Mouse (Mus musculus) large intestine, adult 2 months (tissue): ENCODE results near the gene Gsg1l. TPM values are rescaled to one million over a fixed set of nuclear protein-coding genes. Genes with fewer than 3 reads are reported as not detected.

Experiments used
- DNase-seq: peaks from one replicate; pipeline ENCODE4 v3.0.0-alpha.2; 2012; ENCODE audit warnings: low read depth, low spot score
- WGBS: fragments of 180-500 bp; shearing (Covaris S2); methylation state at CpG from one replicate; pipeline ENCODE4 v1.1.7; 2018; 5-methylcytosine and 5-hydroxymethylcytosine counted together
- polyA plus RNA-seq: library from polyadenylated mRNA; depleted of rRNA; stranded (reverse); fragments of >200 nt; gene quantifications from 2 replicates; pipeline ENCODE4 v1.2.3, GENCODE M21; 2012

Gsg1l gene
- polyA plus RNA-seq, 1 experiment = 0.33 TPM

DNA sequence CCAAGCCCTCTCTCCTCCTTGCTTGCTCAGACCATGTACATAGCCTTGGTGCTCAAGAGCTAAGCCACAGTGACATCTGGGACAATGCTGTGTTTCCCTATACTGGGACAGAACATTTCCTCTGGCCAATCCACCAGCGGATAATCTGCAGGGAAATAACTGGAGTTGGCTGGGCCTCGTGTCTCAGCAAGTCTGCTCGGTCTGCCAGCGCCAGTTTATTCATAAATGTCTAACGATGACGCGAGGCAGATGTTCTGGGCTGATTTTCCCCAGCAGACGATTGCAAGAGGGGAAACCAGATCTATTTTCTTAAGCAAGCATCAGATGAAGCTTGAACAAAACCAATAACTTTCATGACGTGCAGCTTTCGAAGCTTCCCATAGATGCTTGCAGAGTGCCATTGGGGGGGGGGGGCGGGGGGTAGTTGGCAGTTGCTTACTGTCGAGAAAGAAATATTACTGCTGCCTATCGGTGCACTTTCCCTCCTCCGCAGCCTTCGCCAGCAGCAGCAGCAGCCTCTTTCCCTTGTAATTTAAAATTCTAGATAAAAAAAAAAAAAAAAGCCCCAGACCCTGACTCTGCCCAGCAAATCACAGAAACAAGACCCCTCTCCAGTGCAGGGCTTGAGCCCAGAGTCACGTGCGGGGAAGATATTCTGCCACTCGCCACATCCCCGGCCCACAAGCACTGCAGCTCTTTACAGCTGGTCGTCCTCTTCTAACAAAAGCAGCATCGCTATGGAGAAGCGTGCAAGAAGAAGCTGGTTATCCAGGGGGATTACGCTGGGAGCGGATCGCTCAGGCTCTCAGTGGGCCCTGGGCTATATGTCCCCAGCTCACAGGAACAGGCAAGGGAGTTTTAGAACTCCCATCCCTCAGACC is 43.6 kb downstream of the Gsg1l start:
- 58% methylated on average over 25 of the region's 25 CpGs for WGBS
- DNase-seq = no peak

DNA sequence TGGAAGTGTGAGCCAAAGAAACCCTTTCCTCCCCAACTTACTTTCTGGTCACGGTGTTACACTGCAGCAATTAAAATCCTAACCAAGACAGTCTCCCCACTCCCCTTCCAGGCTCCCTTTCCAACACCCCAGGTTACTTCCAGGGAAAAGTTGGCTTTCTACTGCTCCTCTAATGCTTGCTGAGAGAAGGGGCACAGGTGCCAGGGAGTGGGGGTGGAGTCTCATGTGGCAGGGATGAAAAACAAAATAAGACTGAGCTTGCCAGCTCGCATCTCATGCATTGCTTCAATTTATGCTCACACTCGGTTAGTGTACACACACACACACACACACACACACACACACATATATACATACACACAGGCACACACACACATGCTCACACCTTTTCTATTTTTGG is 46.9 kb downstream of the Gsg1l start:
- WGBS = 62% methylated on average over 3 of the region's 3 CpGs

DNA sequence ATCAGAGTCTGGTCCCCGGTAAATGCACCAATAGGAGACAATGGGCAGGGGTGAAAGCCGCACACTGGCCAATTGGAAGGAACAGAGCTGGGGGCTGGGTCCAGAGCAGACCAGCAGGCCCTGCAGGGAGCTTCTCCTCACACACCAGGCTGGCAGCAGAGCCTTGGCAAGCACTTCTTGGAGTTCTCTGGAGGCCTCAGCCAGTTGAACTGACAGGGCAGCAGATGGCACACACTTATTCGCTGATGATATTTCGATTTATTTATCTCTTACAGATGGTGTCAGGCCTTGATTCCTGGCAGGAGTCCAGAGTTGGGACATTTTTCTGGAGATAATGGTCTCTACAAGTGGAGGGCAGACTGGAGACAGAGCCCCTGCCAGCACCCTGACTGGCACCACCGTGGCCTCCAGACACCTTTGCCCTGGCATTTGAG is 49.4 kb downstream of the Gsg1l start:
- DNase-seq = no peak
- WGBS = 83% methylated on average over 5 of the region's 5 CpGs

More for the DNA sequence above, 46.9 kb downstream of the Gsg1l start:
- DNase-seq = no peak

DNA sequence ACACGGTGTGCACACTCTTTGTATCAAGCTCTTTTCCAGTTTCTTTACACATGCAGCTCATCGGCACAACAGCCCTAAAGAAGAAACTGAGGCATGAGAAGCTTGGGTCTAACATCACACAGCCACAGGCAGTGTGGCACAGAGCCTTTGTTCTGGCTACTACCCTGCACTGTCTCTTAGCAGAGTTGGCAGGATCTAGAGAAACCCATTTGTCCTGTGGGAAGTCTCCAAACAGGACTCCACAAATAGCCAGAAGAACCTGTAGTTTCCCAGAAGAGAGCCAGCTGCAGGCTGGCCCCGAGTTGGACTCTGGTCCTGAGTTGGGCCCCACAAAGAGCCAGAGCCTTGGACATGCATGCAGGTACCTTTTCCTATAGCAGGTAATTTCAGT is 49.9 kb downstream of the Gsg1l start:
- no peak for DNase-seq
- 77% methylated on average over 3 of the region's 3 CpGs for whole genome bisulfite sequencing

GRCm38 (mm10) chr7:126031598-126032364 is 50.4 kb downstream of the Gsg1l start:
- 69% methylated on average over 10 of the region's 10 CpGs for WGBS
- DNase-seq = no peak

- no peak for DNase-seq
- WGBS = 34% methylated on average over 1 of the region's 1 CpGs
These were observed 54.8 kb downstream of the Gsg1l start for GRCm38 (mm10) chr7:126027410-126027809.

GRCm38 (mm10) chr7:126026600-126026999 is 55.6 kb downstream of the Gsg1l start:
- DNase-seq = no peak
- WGBS = 55% methylated on average over 5 of the region's 5 CpGs

GRCm38 (mm10) chr7:126019966-126020365 is 62.2 kb downstream of the Gsg1l start:
- WGBS = 58% methylated on average over 6 of the region's 6 CpGs
- no peak for DNase-seq

DNA sequence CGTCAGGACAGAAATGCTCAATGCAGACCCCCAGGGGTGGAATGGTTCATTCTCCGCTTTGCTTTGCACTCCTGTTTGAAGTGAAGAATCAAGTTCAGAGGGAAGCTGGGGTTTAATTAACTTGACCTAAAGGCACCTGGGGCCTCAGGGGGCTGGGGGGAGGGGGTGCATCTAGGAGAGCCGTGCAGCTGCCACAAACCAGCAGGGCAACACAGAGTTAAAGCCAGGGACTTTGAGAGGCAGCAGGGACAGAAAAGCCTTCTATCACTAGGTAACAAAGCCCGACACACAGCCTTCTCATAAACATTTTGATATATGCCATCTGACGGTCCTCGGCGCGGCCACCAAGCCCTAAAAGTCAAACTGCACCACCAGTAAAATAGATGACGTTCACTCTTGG is 62.9 kb downstream of the Gsg1l start:
- no peak for DNase-seq
- 27% methylated on average over 9 of the region's 9 CpGs for WGBS

GRCm38 (mm10) chr7:126017455-126017854 is 64.8 kb downstream of the Gsg1l start:
- DNase-seq = no peak
- 87% methylated on average over 4 of the region's 4 CpGs for WGBS

DNA sequence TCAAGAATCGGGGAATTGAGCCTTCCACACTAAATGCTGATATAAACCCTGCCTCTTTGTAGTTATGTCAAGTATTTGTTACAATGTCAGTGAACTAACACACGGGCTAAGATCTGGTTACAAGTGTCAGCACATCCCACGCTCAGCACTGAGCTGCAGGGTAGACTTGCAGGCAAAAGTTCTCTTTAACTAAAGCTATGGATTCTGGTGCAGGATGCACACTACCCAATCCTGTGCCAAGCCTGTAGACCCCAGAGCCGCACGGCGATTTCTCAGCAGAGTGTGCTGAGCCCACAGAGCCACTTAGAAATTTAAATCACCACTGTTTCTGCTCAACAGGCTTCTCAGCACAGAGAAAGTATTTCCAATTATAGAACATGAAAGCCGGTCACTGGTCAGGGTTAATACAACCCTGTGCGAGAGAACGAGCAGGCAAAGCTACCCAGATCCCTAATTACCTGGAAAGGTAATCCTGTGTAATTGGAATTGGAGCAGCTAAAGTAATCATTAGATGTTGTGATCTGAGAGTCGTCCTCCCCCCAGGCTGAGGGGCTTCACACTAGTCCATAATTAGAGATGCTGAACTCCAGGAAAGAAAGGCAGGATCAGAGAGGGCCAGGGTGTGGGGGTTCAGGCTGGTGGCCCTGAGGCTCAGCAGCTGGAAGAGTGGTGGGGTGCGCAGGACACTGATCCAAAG is 69.7 kb downstream of the Gsg1l start:
- WGBS = 69% methylated on average over 11 of the region's 11 CpGs
- no peak for DNase-seq

- 72% methylated on average over 7 of the region's 7 CpGs for WGBS
- no peak for DNase-seq
These were observed 73.4 kb downstream of the Gsg1l start for GRCm38 (mm10) chr7:126008789-126009148.

DNA sequence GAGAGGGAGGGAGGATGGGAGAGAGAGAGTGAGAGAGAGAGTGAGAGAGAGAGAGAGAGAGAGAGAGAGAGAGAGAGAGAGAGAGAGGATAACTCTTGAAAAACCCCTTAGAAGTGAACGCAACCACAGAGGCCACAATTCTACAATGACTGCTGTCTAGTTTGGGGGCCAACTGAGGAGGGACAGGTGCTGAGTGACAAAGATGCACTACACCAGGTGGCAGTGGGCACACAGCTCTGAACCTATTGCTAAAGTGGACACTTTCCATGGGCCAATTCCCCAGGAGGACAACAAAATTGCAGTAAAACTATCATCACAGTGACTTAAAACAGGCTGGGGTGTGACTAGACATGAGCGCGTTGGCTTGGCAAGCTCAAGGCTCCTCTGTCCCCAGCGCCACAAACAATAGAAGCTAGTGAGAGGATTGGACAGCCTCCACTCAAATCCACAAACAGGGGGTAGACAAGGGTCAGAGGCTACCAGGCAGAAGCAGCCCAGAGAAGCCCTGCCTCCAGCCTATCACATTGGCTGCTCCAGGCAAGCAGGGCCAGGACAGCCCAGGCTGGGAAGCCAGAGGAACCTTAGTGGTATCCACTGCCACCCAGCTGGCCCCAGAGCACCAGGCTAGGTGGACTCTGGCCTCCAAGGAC is 73.9 kb downstream of the Gsg1l start:
- no peak for DNase-seq

DNA sequence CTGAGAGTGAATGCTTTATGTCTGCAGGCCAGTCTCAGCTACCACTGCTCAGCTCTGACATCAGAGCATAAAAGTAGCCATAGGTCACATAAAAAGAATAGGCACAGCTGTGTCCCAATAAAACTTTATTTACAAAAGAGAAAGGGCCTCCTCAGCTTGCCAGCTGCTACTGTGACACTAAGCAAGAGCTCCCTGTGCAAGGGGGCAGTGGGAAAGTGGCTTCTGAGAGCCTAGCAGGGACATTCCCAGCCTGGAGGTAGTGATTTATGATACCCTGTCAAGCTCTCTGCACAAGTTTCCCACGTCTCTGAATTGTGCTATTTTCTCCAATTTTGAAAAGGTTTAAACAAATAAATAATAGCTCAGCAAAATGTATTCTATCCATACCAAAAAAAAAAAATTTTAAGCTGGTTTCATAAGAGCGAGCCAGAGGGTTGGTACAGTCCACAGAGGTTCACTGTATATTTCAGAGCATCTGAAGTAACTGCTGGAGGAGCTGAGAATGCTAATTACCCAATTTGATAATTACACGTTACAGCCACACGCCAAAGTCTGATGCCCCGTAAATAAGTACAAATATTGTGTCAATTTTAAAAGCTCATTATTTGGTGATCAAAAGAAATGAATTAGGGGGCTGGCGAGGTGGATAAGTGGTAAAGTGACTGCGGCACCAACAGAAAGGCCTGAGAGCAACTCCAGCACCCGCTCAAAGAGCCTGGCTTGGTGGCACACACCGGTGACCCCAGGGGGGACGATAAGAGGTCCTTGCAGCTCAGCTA is 74.9 kb downstream of the Gsg1l start:
- DNase-seq = no peak
- WGBS = 65% methylated on average over 10 of the region's 10 CpGs

More for the DNA sequence above, 73.9 kb downstream of the Gsg1l start:
- WGBS = 66% methylated on average over 4 of the region's 4 CpGs

- 45% methylated on average over 5 of the region's 5 CpGs for WGBS
- DNase-seq = no peak
These were observed 76.9 kb downstream of the Gsg1l start for GRCm38 (mm10) chr7:126005274-126005673.

GRCm38 (mm10) chr7:126001683-126002082 is 80.5 kb downstream of the Gsg1l start:
- DNase-seq = no peak
- WGBS = 59% methylated on average over 5 of the region's 5 CpGs

GRCm38 (mm10) chr7:125999921-126000320 is 82.3 kb downstream of the Gsg1l start:
- no peak for DNase-seq
- 95% methylated on average over 3 of the region's 3 CpGs for WGBS

- WGBS = 95% methylated on average over 1 of the region's 1 CpGs
- no peak for DNase-seq
These were observed 86.1 kb downstream of the Gsg1l start for GRCm38 (mm10) chr7:125996151-125996550.

GRCm38 (mm10) chr7:125992356-125992891 is 89.8 kb downstream of the Gsg1l start:
- no peak for DNase-seq
- 61% methylated on average over 6 of the region's 6 CpGs for WGBS
